Mouse (Mus musculus) hindbrain, embryonic 15.5 days (tissue): ENCODE measurements around the gene Gm45837. TPM values are rescaled to one million over a fixed set of nuclear protein-coding genes. Genes with fewer than 3 reads are reported as not detected.

Source experiments
- ATAC-seq: fragments of 200-750 bp; cut with Nextera tagmentation; 2 replicates; pipeline ENCODE4 v1.8.0; 2017; ENCODE audit warnings: low read depth, moderate number of reproducible peaks, moderate TSS enrichment; ENCODE audit not compliant: low FRiP score
- H3K27ac ChIP-seq: fragments of 300-500 bp; sonication (generic); replicated peaks from 2 replicates; pipeline ENCODE4 v1.5.1; 2015; ENCODE audit warnings: mild to moderate bottlenecking, inconsistent platforms
- H3K27me3 ChIP-seq: fragments of 300-500 bp; sonication (generic); 2 replicates; pipeline ENCODE4 v1.6.1; 2015; ENCODE audit warnings: control low read depth, inconsistent platforms
- H3K36me3 ChIP-seq: fragments of 300-500 bp; sonication (generic); 2 replicates; pipeline ENCODE4 v1.6.1; 2015; ENCODE audit warnings: control low read depth, inconsistent platforms
- H3K4me1 ChIP-seq: fragments of 300-500 bp; sonication (generic); replicated peaks from 2 replicates; pipeline ENCODE4 v1.6.1; 2015; ENCODE audit warnings: control low read depth, inconsistent platforms
- H3K4me2 ChIP-seq: fragments of 300-500 bp; sonication (generic); 2 replicates; pipeline ENCODE4 v1.6.1; 2015; ENCODE audit warnings: moderate library complexity, mild to moderate bottlenecking, inconsistent platforms
- H3K4me3 ChIP-seq: fragments of 300-500 bp; sonication (generic); 2 replicates; pipeline ENCODE4 v1.5.1; 2015; ENCODE audit warnings: mild to moderate bottlenecking, inconsistent platforms
- H3K9ac ChIP-seq: fragments of 300-500 bp; sonication (generic); 2 replicates; pipeline ENCODE4 v1.6.1; 2015; ENCODE audit warnings: inconsistent platforms
- H3K9me3 ChIP-seq: fragments of 300-500 bp; sonication (generic); 2 replicates; pipeline ENCODE4 v1.6.1; 2016; ENCODE audit warnings: control low read depth, inconsistent platforms
- WGBS: fragments of 180-500 bp; shearing (Covaris S2); methylation state at CpG from one replicate; pipeline ENCODE4 v1.1.7; 2015; 5-methylcytosine and 5-hydroxymethylcytosine counted together
- polyA plus RNA-seq: library from polyadenylated mRNA; unstranded; fragments of >200 nt; fragmentation: Nextera tagmentation; extraction: Ambion mirVana; gene quantifications from 2 replicates; pipeline ENCODE4 v1.2.1, GENCODE M21; 2015

Gene Gm45837
- polyA plus RNA-seq, 1 experiment from 2014 or later: not detected

DNA sequence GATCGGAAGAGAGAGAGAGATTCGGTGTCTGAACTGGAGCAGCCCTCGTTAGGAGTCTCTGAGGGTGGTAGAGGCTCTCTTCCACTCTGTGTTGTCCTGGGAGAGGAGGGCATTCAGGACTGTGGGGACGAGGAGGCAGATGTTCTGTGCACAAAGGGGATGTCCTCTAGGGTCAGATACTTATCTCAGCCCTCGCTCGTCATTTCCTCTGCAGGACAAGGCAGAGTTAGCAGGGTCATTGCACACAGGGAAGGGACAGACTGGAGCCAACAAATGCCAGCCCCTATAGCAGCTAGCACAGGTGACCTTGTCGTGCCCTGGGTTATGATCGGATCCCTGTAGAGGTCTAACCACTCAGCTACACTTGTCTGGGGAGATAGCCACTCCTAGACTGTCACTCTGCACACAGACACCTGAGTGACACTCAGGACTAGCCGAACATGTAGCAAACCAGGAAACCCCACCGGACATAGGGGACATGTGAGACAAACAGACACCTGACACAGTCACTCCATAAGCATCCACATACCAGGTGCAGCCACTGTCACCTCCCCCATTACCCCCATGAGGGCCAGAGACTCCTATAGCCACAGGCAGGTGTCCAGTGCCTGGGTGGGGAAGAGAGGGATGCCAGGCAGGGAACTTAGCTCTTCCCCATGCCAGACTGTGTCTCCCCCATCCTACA lies 49.4 kb downstream of the Gm45837 start:
- H3K9me3 ChIP-seq: no peaks in the 10 kb centered on the region
- no peak overlapping the region for H3K27ac ChIP-seq
- H3K4me2 ChIP-seq: no peak overlapping the region
- WGBS: 55% methylated on average over 10 of the region's 10 CpGs
- H3K9ac ChIP-seq: no peak overlapping the region
- no peak overlapping the region for H3K4me3 ChIP-seq
- peaks cover 80% of the 10 kb centered on the region for H3K4me1 ChIP-seq
- no peaks in the 10 kb centered on the region for H3K27me3 ChIP-seq
- ATAC-seq: peak; percentile 0; the same call in 1 of the 2 replicates
- no peaks in the 10 kb centered on the region for H3K36me3 ChIP-seq

DNA sequence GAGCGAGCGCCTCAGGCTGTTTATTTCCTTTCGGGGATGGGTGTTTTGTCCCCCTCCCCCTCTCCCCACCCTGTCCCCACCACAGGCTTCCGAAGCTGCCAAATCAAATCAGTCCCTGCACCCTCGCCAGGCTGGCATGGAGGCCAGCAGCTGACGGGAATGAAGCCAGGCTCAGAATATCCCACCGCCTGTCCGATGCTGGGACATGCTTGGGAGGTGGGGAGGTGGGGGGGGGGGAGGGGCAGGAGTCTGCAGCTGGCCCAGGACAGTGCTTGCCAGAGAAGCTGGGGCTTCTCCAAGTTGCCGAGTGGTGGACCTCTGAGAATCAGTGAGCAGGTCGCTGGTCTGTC lies 49.9 kb downstream of the Gm45837 start:
- peak; percentile 33 for ATAC-seq
- H3K36me3 ChIP-seq: no peaks in the 10 kb centered on the region
- H3K4me1 ChIP-seq: peaks cover 80% of the 10 kb centered on the region
- H3K27ac ChIP-seq: no peak overlapping the region
- H3K27me3 ChIP-seq: no peaks in the 10 kb centered on the region
- H3K4me2 ChIP-seq: no peak overlapping the region
- H3K4me3 ChIP-seq: no peak overlapping the region
- 38% methylated on average over 10 of the region's 10 CpGs for WGBS
- H3K9ac ChIP-seq: no peak overlapping the region
- no peaks in the 10 kb centered on the region for H3K9me3 ChIP-seq

DNA sequence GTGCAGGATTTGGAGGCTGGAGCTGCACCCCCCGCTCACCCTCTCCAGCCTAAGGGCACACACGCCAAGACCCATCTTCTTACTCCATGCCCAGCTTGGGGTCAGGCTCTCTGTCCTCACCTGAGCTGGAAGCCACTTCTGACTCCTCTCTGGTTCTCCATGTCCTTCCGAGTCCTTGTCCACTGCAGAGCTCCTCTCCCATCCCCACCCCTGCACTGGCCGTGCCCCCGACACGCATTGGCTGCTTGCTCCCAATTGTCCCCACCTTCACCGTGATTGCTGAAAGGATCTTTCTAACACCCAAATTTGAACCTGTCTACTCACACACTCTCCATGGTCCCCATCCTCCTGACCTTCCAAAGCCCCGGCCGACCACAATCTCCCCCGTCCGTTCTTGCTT lies 50.9 kb downstream of the Gm45837 start:
- no peaks in the 10 kb centered on the region for H3K27me3 ChIP-seq
- WGBS: 89% methylated on average over 11 of the region's 11 CpGs
- H3K4me2 ChIP-seq: no peak overlapping the region
- ATAC-seq: no peak
- H3K4me1 ChIP-seq: peaks cover 78% of the 10 kb centered on the region
- no peak overlapping the region for H3K4me3 ChIP-seq
- H3K9ac ChIP-seq: no peak overlapping the region
- no peaks in the 10 kb centered on the region for H3K36me3 ChIP-seq
- H3K27ac ChIP-seq: no peak overlapping the region
- no peaks in the 10 kb centered on the region for H3K9me3 ChIP-seq

DNA sequence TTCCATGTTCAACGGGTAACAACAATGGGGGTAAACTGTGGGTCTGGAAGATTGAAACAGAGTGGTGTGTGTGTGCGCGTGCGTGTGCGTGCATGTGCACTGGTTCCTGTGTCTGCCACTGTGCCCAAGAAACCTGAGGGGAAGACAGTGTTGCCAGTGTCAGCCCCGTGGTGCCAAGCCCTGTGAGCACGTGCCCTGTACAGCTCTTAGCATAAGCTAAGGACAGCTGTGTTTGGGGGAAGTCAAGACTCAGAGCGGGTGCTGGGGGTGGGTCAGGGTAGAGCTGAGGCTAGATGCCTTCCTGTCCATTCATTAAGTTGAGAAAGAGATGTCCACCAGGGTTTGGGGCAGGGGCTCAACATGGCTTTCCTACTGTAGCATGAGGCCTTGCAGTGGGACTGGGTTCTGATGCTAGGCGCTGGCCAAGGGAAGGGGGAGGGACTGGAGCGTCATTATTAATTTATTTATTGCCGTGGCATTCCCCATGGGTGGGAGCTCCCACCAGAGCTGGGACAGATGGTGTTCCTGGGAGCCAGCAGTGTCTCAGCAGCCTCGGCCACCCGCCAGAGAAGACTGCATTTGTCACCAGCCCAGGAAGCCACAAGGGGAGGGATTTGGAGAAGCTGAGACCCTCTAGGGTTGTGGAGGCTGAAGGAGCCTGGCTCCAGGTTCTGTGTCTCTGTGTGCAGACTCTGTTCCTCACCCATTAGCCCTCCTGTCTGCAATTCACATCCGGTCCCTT lies 51.8 kb downstream of the Gm45837 start:
- 63% methylated on average over 14 of the region's 14 CpGs for WGBS
- no peak for ATAC-seq
- Histone ChIP-seq H3K27ac (peak overlapping the region; percentile 26; the same call in 1 of the 2 replicates), H3K4me2 (no peak overlapping the region), H3K27me3 (no peaks in the 10 kb centered on the region), H3K4me1 (peaks cover 74% of the 10 kb centered on the region), H3K36me3 (no peaks in the 10 kb centered on the region), H3K9me3 (no peaks in the 10 kb centered on the region), H3K9ac (no peak overlapping the region), H3K4me3 (no peak overlapping the region)

DNA sequence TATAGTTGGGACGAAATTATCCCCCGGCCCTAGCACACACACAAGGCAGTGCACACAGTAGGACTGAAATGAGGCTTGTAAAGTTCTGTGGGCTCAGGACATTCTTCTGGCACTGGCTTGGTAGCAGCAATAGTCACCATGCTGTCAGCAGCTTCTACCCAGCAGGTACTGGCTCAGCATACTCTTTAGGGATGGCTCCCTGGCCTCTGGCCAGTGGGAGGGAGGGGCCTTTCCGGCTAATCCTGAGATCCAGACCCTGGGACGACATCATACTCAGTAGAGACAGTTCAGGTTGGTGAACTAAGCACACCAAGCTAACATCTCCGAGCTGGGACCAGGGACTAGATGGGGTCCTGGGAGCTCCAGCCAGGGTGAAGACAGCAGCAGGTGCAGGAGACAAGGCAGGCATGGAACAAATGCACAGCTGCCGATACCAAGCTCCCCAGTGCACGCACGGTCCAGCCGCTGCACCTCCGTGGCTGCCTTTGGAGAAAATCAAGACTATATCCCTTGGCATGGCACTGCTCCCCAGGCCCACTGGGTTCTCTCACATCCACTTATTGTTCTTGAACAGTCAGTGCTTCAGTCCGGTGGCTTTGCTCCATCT lies 53.1 kb downstream of the Gm45837 start:
- WGBS: 67% methylated on average over 11 of the region's 11 CpGs
- Histone ChIP-seq H3K27ac (no peak overlapping the region), H3K4me1 (peaks cover 67% of the 10 kb centered on the region), H3K9ac (no peak overlapping the region), H3K9me3 (no peaks in the 10 kb centered on the region), H3K4me2 (no peak overlapping the region), H3K4me3 (no peak overlapping the region), H3K27me3 (no peaks in the 10 kb centered on the region), H3K36me3 (no peaks in the 10 kb centered on the region)
- ATAC-seq: no peak

DNA sequence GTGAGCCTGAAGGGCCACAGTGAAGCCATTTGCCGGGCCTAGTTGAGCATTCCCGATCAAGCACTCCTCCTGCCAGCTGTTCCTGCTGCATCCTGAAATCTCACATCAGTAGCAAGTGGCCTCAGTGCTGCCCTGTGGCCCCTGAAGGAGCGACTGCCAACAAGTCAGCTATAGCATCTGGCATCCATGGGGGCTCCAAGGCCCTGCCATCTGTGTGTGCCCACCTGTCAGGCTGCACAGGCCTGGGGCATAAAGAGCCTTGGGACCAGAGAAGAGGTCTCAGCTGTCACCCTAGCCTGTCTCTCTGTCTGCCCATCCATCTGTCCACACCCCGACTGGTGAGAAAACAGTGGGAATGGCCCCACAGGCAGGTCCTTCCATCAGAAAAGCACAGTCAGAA lies 54.2 kb downstream of the Gm45837 start:
- no peak overlapping the region for H3K4me2 ChIP-seq
- H3K9me3 ChIP-seq: no peaks in the 10 kb centered on the region
- H3K4me1 ChIP-seq: peaks cover 60% of the 10 kb centered on the region
- H3K27ac ChIP-seq: peak overlapping the region; percentile 47; the same call in 1 of the 2 replicates
- no peak overlapping the region for H3K4me3 ChIP-seq
- 57% methylated on average over 4 of the region's 4 CpGs for WGBS
- no peaks in the 10 kb centered on the region for H3K27me3 ChIP-seq
- no peaks in the 10 kb centered on the region for H3K36me3 ChIP-seq
- peak; percentile 39; the same call in 1 of the 2 replicates for ATAC-seq
- no peak overlapping the region for H3K9ac ChIP-seq

DNA sequence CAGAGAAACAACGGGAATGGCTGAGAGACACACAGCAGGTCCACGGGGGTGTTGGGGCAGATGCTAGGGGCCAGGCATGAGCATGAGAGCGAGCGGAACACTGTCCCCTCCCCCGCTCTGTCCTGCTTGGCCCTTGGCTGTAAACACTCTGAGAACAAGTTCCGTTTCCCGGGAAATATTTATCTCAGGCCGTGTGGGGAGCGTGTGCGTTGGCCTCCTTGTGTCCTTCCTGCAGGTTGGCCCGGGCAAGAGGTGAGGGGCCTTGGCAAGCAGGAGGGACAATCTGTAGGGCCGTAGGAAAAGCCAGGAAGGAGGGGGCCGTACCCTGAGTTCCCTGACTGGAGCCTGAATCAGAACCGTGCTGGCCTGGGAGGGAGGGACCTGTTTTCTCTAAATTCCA lies 54.7 kb downstream of the Gm45837 start:
- 49% methylated on average over 14 of the region's 14 CpGs for WGBS
- Histone ChIP-seq H3K27ac (peak overlapping the region; percentile 47; the same call in 1 of the 2 replicates), H3K4me2 (no peak overlapping the region), H3K36me3 (no peaks in the 10 kb centered on the region), H3K9ac (no peak overlapping the region), H3K9me3 (no peaks in the 10 kb centered on the region), H3K4me1 (peaks cover 56% of the 10 kb centered on the region), H3K27me3 (no peaks in the 10 kb centered on the region), H3K4me3 (no peak overlapping the region)
- no peak for ATAC-seq

DNA sequence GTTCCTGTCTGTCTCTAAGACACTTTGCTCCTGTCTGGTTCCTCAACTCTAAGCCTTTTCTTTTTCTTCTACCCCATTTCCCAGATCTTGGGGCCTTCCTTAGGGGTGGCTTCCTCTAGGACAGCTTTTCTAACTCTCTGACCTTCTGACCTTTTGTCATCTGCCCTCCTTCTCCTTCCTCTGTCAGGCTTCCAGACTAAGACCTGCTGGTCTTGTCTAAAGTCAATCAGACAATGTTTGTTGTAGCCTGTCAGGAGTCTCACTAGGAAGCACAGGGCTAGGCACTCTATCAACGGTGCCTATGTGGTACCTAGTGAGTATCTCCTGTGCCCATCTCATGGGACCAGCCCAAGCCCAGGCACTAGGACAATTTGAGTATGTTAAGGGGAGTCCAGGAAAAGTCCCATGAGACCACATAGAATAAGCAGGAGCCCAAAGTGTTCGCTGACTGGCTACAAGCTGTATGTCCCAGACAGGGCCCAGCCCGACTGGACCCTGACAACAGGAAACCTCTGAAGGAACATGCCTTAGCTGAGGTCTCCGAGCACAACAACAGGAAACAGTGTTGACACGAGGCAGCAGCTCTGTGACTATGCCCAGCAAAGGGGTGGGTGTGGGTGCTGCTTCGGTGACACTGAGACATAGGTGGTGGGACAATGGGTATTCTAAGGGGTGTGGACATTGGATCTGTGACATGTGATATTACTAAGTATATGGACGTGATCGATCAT lies 55.3 kb downstream of the Gm45837 start:
- Histone ChIP-seq H3K27me3 (no peaks in the 10 kb centered on the region), H3K27ac (peak overlapping the region; percentile 47), H3K4me1 (peaks cover 49% of the 10 kb centered on the region), H3K4me3 (no peak overlapping the region), H3K9me3 (no peaks in the 10 kb centered on the region), H3K9ac (no peak overlapping the region), H3K36me3 (no peaks in the 10 kb centered on the region), H3K4me2 (no peak overlapping the region)
- WGBS: 84% methylated on average over 8 of the region's 8 CpGs
- no peak for ATAC-seq

DNA sequence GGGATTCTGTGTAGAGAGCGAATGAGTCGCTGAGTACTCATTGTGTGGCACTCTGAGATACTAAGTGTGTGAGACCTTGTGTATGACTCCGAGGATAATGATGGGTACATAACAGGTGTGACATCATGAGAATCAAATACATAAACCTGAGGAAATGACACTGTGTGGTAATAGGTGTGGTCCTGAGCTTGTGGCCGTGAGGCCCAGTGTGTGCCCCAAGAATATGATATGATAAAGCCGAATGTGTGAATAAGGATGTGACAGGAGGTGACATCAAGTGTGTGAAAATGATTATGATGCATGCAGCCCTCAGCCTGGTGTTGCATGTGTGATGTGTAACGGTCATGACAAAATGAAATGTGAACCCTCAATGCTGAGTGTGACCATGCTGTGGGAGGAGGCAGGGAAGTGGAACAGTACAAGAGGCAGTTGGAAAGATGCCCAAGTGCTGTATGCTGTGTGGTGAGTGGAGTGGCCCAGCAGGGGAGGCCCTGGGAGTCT lies 55.9 kb downstream of the Gm45837 start:
- Histone ChIP-seq H3K27ac (no peak overlapping the region), H3K4me3 (no peak overlapping the region), H3K4me1 (peaks cover 47% of the 10 kb centered on the region), H3K4me2 (no peak overlapping the region), H3K9me3 (no peaks in the 10 kb centered on the region), H3K27me3 (no peaks in the 10 kb centered on the region), H3K36me3 (no peaks in the 10 kb centered on the region), H3K9ac (no peak overlapping the region)
- no peak for ATAC-seq
- WGBS: 78% methylated on average over 6 of the region's 6 CpGs

DNA sequence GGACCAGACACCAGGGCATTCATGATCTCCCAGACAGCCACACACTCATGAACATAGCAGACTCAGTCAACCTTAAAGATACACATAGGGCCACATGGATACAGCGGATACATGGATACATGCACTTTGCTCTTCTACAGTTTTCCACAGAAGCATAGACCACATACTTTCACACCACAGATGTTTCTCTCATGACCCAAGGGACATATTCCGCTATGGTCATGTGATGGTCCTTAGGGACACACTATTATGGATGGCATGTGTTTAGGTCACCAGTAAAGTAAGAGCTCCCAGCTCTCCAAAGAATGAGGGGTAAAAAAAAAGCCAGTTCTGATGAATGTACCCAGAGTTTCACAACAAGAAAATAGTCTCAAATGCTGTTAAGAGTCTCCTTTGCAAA lies 60.7 kb downstream of the Gm45837 start:
- H3K36me3 ChIP-seq: no peaks in the 10 kb centered on the region
- H3K27ac ChIP-seq: no peak overlapping the region
- no peak for ATAC-seq
- no peaks in the 10 kb centered on the region for H3K27me3 ChIP-seq
- no peaks in the 10 kb centered on the region for H3K9me3 ChIP-seq
- WGBS: 89% methylated on average over 2 of the region's 2 CpGs
- peaks cover 17% of the 10 kb centered on the region; the same call in 1 of the 2 replicates for H3K4me1 ChIP-seq
- no peak overlapping the region for H3K4me2 ChIP-seq
- H3K9ac ChIP-seq: no peak overlapping the region
- H3K4me3 ChIP-seq: no peak overlapping the region

DNA sequence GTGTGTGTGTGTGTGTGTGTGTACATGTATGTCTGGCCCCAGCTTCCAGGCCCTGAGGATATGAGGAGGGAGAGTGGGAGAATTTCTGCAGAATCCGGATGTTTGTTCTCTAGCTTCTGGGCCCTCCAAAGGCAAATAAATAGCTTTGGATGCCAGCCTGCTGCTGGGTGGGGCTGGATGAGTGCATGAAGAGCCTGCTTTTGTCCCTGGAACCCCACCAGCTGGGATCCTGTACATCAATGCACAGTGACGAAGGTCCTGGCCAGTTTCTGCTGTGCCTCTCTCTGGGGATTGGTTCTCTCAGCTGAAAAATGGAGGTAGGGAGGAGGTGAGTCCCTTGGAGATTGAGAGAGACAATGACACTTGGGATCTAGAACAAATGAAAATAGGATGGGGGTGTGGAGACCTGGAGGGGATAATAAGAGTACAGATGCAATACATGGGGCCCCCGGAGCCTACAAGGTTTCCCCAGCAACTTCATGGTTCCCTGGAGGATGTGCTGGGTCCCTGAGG lies 61.3 kb downstream of the Gm45837 start:
- H3K4me3 ChIP-seq: no peak overlapping the region
- H3K27ac ChIP-seq: no peak overlapping the region
- H3K9ac ChIP-seq: no peak overlapping the region
- no peak for ATAC-seq
- WGBS: 47% methylated on average over 3 of the region's 3 CpGs
- no peaks in the 10 kb centered on the region for H3K27me3 ChIP-seq
- H3K4me2 ChIP-seq: no peak overlapping the region
- no peaks in the 10 kb centered on the region for H3K36me3 ChIP-seq
- no peaks in the 10 kb centered on the region for H3K9me3 ChIP-seq
- H3K4me1 ChIP-seq: peaks cover 14% of the 10 kb centered on the region; the same call in 1 of the 2 replicates
